Mouse (Mus musculus): ENCODE data around the gene 5330417C22Rik. TPM values are rescaled to one million over a fixed set of nuclear protein-coding genes. Genes with fewer than 3 reads are reported as not detected.

The 5330417C22Rik gene
- total RNA-seq, 1 experiment from 2014 or later = 0.19 TPM

- no peak for ATAC-seq (replicated peaks; ENCODE audit: insufficient number of reproducible peaks, low FRiP score, low TSS enrichment, poor library complexity, severe bottlenecking)
Measured at GRCm38 (mm10) chr3:108425624-108426018, 110.7 kb downstream of the 5330417C22Rik start.

DNA sequence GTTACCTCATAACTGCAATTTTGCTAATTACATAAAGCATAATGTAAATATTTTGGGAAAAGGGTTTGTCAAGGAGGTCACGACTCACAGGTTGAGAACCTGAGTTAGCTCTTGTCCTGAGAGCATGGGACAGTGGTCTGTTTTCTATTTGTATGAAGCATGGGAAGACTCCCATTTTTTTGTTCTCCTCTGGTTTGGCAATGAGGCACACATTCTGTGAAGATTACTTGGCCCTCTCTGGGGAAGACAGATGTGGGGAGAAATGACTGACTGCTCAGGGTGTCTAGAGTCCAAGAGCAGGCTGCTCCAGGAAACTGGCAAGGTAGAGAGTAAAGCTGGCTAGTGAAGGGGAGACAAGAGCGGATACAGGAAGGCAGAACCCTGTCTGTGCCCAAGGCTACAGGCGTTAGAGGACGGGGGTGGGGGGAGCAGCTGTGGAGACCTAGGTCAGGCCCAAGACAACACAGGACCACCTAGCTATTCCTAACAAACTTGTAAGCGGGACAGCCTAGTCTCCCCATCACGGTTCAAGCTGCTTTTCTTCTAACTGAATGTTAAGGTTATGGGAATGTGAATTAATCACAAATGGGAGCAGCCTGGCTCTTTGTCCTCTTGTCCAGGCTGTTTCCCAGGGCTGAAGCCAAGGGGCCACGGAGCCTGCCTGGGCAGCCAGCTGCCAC lies 111.3 kb downstream of the 5330417C22Rik start:
- no peak for ATAC-seq (replicated peaks; ENCODE audit: insufficient number of reproducible peaks, low FRiP score, low TSS enrichment, poor library complexity, severe bottlenecking)

DNA sequence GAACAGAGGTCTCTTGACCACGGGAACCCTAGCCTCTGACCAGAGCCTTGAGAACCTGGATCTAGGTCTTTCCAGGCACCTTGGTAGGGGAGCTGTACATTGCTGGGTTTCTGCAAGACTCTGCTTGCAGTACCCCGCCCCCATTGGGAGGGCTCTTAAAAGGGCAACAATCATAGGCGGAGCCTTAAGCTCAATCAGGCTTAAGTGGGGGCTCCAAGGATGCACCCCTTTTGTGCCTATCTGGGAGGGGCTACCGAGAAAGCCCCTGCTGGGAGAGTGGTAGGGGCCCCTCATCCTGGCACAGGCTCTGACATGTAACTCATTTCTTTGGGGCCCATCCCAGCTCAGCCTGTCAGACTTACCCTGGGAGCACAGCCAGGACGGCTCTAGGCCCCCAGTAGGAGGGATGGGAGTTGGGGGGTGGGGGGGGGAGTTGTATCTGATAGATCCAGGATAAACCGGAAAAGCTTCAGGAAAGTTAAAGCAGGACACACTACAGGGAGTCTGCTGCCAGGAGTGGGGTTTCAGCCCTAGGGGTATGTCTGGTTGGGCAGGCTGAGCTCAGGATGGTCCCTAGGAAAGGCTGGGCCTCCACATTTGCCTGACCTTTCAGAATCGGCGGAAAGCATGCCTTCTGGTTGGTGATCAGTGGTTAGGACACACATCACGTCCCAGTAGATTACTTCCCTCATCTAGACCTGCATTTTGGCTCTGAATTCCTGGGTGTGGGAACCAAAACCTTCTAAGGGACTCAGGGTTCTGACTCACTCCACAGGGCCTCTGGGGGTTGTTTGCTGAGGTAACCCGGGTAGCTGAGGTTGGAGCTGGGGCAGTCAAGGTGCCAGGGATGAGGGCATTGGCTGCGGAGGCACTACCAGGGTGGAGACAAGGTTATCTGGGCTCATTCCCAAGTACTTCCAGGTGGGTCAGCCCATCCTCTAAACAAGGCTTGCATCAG lies 112.2 kb downstream of the 5330417C22Rik start:
- ATAC-seq (replicated peaks; ENCODE audit: insufficient number of reproducible peaks, low FRiP score, low TSS enrichment, poor library complexity, severe bottlenecking) = no peak

DNA sequence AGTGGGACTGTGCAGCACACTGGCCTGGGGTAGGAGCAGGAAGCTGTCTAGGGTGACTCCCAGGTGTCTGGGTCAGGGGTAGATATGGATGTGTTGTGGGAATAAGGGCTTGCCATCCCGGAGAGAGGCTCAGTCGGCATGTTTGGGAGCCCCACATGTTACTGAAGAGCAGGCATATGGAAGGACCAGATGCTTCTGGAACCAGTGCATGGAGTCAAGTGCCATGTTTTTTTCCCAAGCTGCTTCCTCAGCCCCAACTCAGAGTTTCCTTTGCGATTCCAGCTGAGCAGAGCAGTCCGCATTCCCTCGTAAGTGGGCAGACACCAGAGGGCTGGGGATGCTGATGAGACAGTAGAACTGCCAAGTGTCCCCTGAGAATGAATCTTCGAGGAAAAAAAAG lies 113.3 kb downstream of the 5330417C22Rik start:
- no peak for ATAC-seq (replicated peaks; ENCODE audit: insufficient number of reproducible peaks, low FRiP score, low TSS enrichment, poor library complexity, severe bottlenecking)

- 0 out of 2 replicates have a peak, but pooled peaks have one; percentile 40 for ATAC-seq (replicated peaks; ENCODE audit: insufficient number of reproducible peaks, low FRiP score, low TSS enrichment, poor library complexity, severe bottlenecking)
Measured at GRCm38 (mm10) chr3:108415831-108416223, 120.5 kb downstream of the 5330417C22Rik start.

GRCm38 (mm10) chr3:108414857-108415830 lies 121.2 kb downstream of the 5330417C22Rik start, which contains the start of gene Celsr2:
Gene Celsr2 (minus strand): TSS chr3:108415552.
- ATAC-seq (replicated peaks; ENCODE audit: insufficient number of reproducible peaks, low FRiP score, low TSS enrichment, poor library complexity, severe bottlenecking) = no peak

- ATAC-seq (replicated peaks; ENCODE audit: insufficient number of reproducible peaks, low FRiP score, low TSS enrichment, poor library complexity, severe bottlenecking) = no peak
Measured at GRCm38 (mm10) chr3:108413634-108414360, 122.5 kb downstream of the 5330417C22Rik start.

DNA sequence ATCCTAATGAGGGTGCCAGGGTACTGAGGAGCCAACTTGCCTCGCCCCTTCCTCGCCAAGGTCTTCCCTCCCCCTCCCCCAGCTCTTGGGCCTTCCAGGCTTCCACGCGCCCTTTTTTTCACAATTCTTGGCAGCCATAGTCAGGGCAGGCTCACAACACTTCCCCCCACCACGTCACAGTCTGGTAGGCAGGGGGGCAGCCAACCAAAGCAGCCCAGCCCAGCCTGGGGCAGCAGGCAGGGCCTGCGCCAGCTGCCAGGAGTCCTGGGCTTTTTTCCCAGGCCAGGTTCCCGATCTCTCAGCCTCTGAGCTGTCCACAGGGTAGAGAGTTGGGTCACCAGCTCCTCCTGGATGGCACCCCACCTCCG lies 124.6 kb downstream of the 5330417C22Rik start:
- no peak for ATAC-seq (replicated peaks; ENCODE audit: insufficient number of reproducible peaks, low FRiP score, low TSS enrichment, poor library complexity, severe bottlenecking)

- ATAC-seq (replicated peaks; ENCODE audit: insufficient number of reproducible peaks, low FRiP score, low TSS enrichment, poor library complexity, severe bottlenecking) = no peak
Measured at GRCm38 (mm10) chr3:108411026-108411753, 125.1 kb downstream of the 5330417C22Rik start.

DNA sequence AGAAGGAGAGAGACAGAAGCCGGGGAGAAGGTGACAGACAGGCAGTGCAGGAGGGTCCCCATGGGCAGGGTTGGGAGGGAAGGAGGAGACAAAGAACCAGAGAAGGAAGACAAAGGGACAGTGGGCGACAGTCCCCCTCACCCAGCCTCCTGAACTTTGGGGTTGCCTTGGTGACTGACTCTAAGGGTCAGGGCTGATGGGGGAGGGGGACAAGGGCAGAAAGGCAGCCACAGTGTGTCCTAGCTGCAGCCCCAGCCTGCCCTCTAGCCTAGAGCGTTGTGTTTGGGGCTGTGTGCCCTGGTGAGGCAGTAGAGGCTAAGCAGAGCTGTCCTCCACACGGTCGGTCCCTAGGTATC lies 126.0 kb downstream of the 5330417C22Rik start:
- no peak for ATAC-seq (replicated peaks; ENCODE audit: insufficient number of reproducible peaks, low FRiP score, low TSS enrichment, poor library complexity, severe bottlenecking)

DNA sequence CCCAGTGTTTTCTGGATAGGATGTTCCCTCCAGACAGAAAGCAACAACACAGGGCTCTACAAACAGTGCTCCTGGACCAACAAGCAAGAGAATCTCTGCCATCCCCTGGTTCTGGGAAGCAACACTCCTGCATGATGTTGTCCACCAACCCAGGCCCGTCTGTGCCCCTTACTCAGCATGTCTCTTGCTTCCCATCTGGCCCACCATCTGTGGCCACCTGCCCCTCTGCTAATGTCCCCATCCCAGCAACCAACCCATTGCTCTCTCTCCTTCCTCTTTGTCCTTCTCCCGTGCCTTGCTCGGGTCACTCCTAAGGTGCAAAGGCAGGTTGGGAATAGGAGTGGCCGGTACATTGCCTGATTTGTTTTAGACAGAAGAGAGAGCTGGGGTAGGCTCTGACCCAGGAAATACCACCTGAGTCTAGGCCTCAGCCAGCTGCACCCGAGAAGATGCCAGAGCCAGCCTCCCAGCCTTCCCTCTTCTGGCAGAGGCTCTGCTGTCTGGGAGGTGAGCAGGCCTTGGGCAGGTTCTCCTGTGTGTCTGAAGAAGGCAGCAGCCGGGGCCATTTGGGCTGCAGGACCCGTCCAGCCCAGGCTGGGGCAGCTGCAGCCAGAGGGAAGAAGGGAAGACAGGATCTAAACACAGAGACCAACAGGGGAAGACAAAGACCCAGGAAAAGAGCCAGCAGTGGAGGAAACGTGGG lies 126.5 kb downstream of the 5330417C22Rik start:
- no peak for ATAC-seq (replicated peaks; ENCODE audit: insufficient number of reproducible peaks, low FRiP score, low TSS enrichment, poor library complexity, severe bottlenecking)

DNA sequence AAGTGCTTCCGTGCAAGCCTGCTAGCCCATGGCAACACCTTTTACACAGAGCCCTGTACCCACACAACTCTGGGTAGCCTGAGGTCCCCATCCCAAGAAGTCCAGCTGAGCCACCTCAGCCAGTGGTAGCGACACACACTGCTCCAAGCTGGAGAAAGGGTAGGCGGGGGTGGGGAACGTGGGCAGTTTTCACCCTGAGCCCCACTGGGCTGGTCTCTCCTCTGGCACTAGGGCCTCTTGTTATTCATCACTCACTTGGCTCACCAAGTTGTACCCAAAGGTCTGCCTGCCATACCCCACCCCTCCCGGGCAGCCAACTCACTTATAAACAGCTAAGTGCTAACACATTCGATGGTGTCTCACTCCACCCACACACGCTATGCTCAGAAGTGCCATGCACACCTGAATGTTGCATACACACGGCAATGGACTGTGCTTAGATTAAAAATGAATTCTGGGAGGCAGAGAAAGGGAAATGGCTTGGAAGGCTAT lies 127.8 kb downstream of the 5330417C22Rik start:
- ATAC-seq (replicated peaks; ENCODE audit: insufficient number of reproducible peaks, low FRiP score, low TSS enrichment, poor library complexity, severe bottlenecking) = no peak

GRCm38 (mm10) chr3:108406306-108406885 lies 129.9 kb downstream of the 5330417C22Rik start:
- ATAC-seq (replicated peaks; ENCODE audit: insufficient number of reproducible peaks, low FRiP score, low TSS enrichment, poor library complexity, severe bottlenecking) = no peak
